8 mouse cellular contexts compared by ENCODE assay signal in genomic region chr8:83739711-83740468, GRCm38 (mm10). TPM values are rescaled to one million over a fixed set of nuclear protein-coding genes. Genes with fewer than 3 reads are reported as not detected.
A peak's percentile ranks its signal among the peaks of the same experiment; 100 is the strongest.
DNase-seq lines count a peak whose midpoint lies in the region; ATAC-seq and TF ChIP-seq lines count a peak whose summit lies in the region.

No protein-coding gene starts in this region.

- no peak for TF ChIP-seq EP300 in stomach, postnatal 0 days (optimal IDR thresholded peaks at IDR 0.05)

- intact Hi-C loops in heart, postnatal 25 days (cut with DNase I): loop anchor here (5.0 kb wide), 2 partner anchors 32 to 43 kb away; partner anchors contain the start of gene Pkn1
- intact Hi-C loops in left cerebral cortex, postnatal 4 days (cut with DNase I): no loop called here

- peak overlapping the region; percentile 92 for H3K4me2 ChIP-seq in intestine, embryonic 15.5 days (replicated peaks)
- H3K4me2 ChIP-seq in stomach, postnatal 0 days (replicated peaks; ENCODE audit: low read depth): peak overlapping the region; percentile 85

- no peak for TF ChIP-seq POLR2A in cortical plate, adult 2 months (IDR thresholded peaks at IDR 0.05; ENCODE audit: extremely low read depth, insufficient read depth, low read length)

- DNase-seq in heart, adult 11 months: peak; percentile 96
- DNase-seq in heart, postnatal 25 days (ENCODE audit: low spot score): no peak
- peak; percentile 42 for DNase-seq in stomach, postnatal 0 days (ENCODE audit: low spot score)
- DNase-seq in frontal cortex, postnatal 36 days (ENCODE audit: low spot score in 2 of 2): no peak
- DNase-seq in left cerebral cortex, postnatal 4 days: no peak

- H3K27me3 ChIP-seq in intestine, embryonic 15.5 days (replicated peaks): no peaks in the 10 kb centered on the region
- no peaks in the 10 kb centered on the region for H3K27me3 ChIP-seq in stomach, postnatal 0 days (ENCODE audit: control insufficient read depth, insufficient read depth, low read length)

- no peak for TF ChIP-seq CTCF in cortical plate, adult 2 months (IDR thresholded peaks at IDR 0.05; ENCODE audit: extremely low read depth, insufficient read depth, low read length)
- no peak for TF ChIP-seq CTCF in stomach, postnatal 0 days (IDR thresholded peaks at IDR 0.05; ENCODE audit: low read depth)

- 36% methylated on average over 8 of the region's 8 CpGs for WGBS in intestine, embryonic 15.5 days
- WGBS in stomach, postnatal 0 days: 27% methylated on average over 8 of the region's 8 CpGs

- no peaks in the 10 kb centered on the region for H3K36me3 ChIP-seq in intestine, embryonic 15.5 days
- no peaks in the 10 kb centered on the region for H3K36me3 ChIP-seq in stomach, postnatal 0 days (ENCODE audit: control insufficient read depth, insufficient read depth, low read length)

- H3K4me3 ChIP-seq in cortical plate, adult 2 months (ENCODE audit: insufficient read depth, low read length): peak overlapping the region; percentile 31; the same call in 1 of the 2 replicates
- H3K4me3 ChIP-seq in intestine, embryonic 15.5 days (replicated peaks): peak overlapping the region; percentile 62
- H3K4me3 ChIP-seq in stomach, postnatal 0 days (ENCODE audit: low read depth, low read length): no peak overlapping the region; the same call in 1 of the 2 replicates

- no peaks in the 10 kb centered on the region for H3K9me3 ChIP-seq in intestine, embryonic 15.5 days
- H3K9me3 ChIP-seq in stomach, postnatal 0 days (ENCODE audit: control insufficient read depth, low read length): no peaks in the 10 kb centered on the region

- H3K27ac ChIP-seq in cortical plate, adult 2 months (ENCODE audit: insufficient read depth, low read length): no peak overlapping the region
- H3K27ac ChIP-seq in intestine, embryonic 15.5 days: peak overlapping the region; percentile 82
- peak overlapping the region; percentile 89 for H3K27ac ChIP-seq in stomach, postnatal 0 days (replicated peaks)

- no peaks in the 10 kb centered on the region for H3K4me1 ChIP-seq in cortical plate, adult 2 months (ENCODE audit: control insufficient read depth, insufficient read depth, low read length)
- peaks cover 29% of the 10 kb centered on the region for H3K4me1 ChIP-seq in intestine, embryonic 15.5 days (replicated peaks)
- H3K4me1 ChIP-seq in stomach, postnatal 0 days (replicated peaks; ENCODE audit: control insufficient read depth, insufficient read depth): peaks cover 5% of the 10 kb centered on the region; the same call in 1 of the 2 replicates

- no peak overlapping the region for H3K9ac ChIP-seq in intestine, embryonic 15.5 days
- H3K9ac ChIP-seq in stomach, postnatal 0 days (ENCODE audit: low read length): no peak overlapping the region

- ATAC-seq in intestine, embryonic 15.5 days: 0 out of 2 replicates have a peak, but pooled peaks have one; percentile 3
- ATAC-seq in megakaryocyte progenitor cell, adult 5-6 weeks (replicated peaks; ENCODE audit: poor library complexity): peak; percentile 56
- ATAC-seq in stomach, postnatal 0 days (ENCODE audit: low FRiP score, low TSS enrichment): no peak

RNA-seq across cellular contexts. Expression of gene Adgre5, which starts 1.2 kb away (rescaled TPM):
- total RNA-seq in heart, postnatal 25 days (2021): 10 to 100 TPM; 39.4 to 56.9 TPM
- polyA plus RNA-seq in cortical plate, adult 2 months (2012; rRNA removed): 25.9 and 26.9 TPM in 2 replicates
- 32.3 and 35.4 TPM in 2 replicates for polyA plus RNA-seq in intestine, embryonic 15.5 days (2015; fragmentation: Nextera tagmentation; extraction: Ambion mirVana)
- 27.1 and 29.1 TPM in 2 replicates for total RNA-seq in megakaryocyte progenitor cell, adult 5-6 weeks (2015)
- 19.8 and 30.2 TPM in 2 replicates for total RNA-seq in megakaryocyte progenitor cell, adult 5-6 weeks (2017)
- 16.9 and 17.1 TPM in 2 replicates for polyA plus RNA-seq in stomach, postnatal 0 days (2015; fragmentation: Nextera tagmentation; extraction: Ambion mirVana)
- 10 to 100 TPM in 1 of 2 experiments, 1 to 10 TPM in 1; 9.4 to 11.5 TPM for total RNA-seq in left cerebral cortex, postnatal 4 days (2021)

RNA-seq across cellular contexts. Expression of gene Ddx39, which starts 24.9 kb away (rescaled TPM):
- total RNA-seq in heart, postnatal 25 days (2021): 10 to 100 TPM; 20.0 to 21.6 TPM
- 26.5 and 29.0 TPM in 2 replicates for polyA plus RNA-seq in cortical plate, adult 2 months (2012; rRNA removed)
- 215 and 226 TPM in 2 replicates for polyA plus RNA-seq in intestine, embryonic 15.5 days (2015; fragmentation: Nextera tagmentation; extraction: Ambion mirVana)
- 119 and 139 TPM in 2 replicates for total RNA-seq in megakaryocyte progenitor cell, adult 5-6 weeks (2015)
- 121 and 131 TPM in 2 replicates for total RNA-seq in megakaryocyte progenitor cell, adult 5-6 weeks (2017)
- polyA plus RNA-seq in stomach, postnatal 0 days (2015; fragmentation: Nextera tagmentation; extraction: Ambion mirVana): 83.8 and 86.6 TPM in 2 replicates
- 10 to 100 TPM; 39.1 to 39.7 TPM for total RNA-seq in left cerebral cortex, postnatal 4 days (2021)

RNA-seq across cellular contexts. Expression of gene Pkn1, which starts 40.9 kb away (rescaled TPM):
- total RNA-seq in heart, postnatal 25 days (2021): 10 to 100 TPM; 58.6 to 58.8 TPM
- polyA plus RNA-seq in cortical plate, adult 2 months (2012; rRNA removed): 60.8 and 70.2 TPM in 2 replicates
- 34.4 and 35.2 TPM in 2 replicates for polyA plus RNA-seq in intestine, embryonic 15.5 days (2015; fragmentation: Nextera tagmentation; extraction: Ambion mirVana)
- 31.5 and 31.6 TPM in 2 replicates for total RNA-seq in megakaryocyte progenitor cell, adult 5-6 weeks (2015)
- total RNA-seq in megakaryocyte progenitor cell, adult 5-6 weeks (2017): 62.5 and 78.8 TPM in 2 replicates
- 14.4 and 16.2 TPM in 2 replicates for polyA plus RNA-seq in stomach, postnatal 0 days (2015; fragmentation: Nextera tagmentation; extraction: Ambion mirVana)
- 100 to 1,000 TPM in 1 of 2 experiments, 10 to 100 TPM in 1; 98.7 to 107 TPM for total RNA-seq in left cerebral cortex, postnatal 4 days (2021)

Comparison
In these comparisons a context has a peak if more than half of its experiments do, and no peak if none do; other contexts are left out.
1. DNase-seq: peak in heart, adult 11 months (single experiment) and stomach, postnatal 0 days (single experiment); none in heart, postnatal 25 days (single experiment), frontal cortex, postnatal 36 days (0 of 2) and left cerebral cortex, postnatal 4 days (single experiment).